Mouse (Mus musculus): ENCODE data around the gene Lenep. TPM values are rescaled to one million over a fixed set of nuclear protein-coding genes. Genes with fewer than 3 reads are reported as not detected.

Lenep gene
- polyA plus RNA-seq, 1 experiment from 2014 or later, result not detected

DNA sequence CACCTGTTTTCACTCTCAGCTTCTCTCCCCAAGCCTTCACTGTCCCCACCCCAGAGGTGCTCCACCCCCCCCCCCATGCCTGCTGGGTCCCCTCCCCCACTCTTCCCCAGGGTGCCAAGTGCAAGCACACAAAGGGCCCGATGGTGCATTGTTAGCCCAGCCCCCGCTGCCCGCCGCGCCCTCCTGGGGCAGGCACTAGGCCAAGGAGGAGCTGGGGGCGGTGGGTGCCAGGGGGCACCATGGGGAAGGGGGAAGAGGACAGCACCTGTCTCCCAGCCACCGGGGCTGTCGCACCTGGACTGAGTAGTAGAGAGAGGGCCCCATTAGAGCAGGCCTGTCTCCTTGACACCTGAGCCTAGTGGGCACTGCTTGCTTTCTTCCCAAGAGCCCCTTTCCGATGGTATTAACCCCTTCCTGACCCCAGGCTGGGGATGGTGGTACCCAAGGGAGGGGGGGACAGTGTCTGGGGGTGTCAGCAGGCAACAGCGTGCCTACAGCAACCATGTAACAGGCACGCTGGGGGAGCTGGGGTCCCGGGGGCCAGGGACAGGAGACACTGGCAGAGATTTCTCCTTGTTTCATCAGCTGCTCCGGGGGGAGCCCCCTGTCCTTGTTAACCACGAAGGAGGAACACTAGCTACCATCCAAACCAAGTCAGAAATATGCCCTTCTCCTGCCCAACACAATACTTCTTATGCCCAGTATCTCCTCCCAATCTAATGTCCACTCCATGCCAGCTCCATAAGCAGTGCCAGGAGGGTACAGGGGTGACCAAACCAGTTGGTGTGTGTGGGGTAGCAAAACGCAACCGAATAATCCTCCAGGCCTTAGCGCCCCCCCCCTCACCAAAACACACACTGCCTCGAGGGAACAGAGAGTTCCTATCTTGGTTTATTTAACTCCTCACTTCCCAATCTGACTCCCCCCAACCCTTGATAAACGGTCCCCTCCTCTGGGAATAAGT, 11.6 kb downstream of the Lenep start:
- H3K4me3 ChIP-seq (ENCODE audit: low read depth, low read length), result peak overlapping the region; percentile 71
- H3K27ac ChIP-seq (ENCODE audit: low read length), result peak overlapping the region; percentile 81
- H3K4me2 ChIP-seq (ENCODE audit: low read depth, low read length), result peak overlapping the region; percentile 99
- peak overlapping the region; percentile 68 for H3K9ac ChIP-seq (ENCODE audit: low read depth, low read length)
- no peaks in the 10 kb centered on the region for H3K9me3 ChIP-seq (replicated peaks; ENCODE audit: control insufficient read depth, low read length)
- WGBS (ENCODE audit: insufficient replicate concordance), result 18% methylated on average over 19 of the region's 19 CpGs
- peaks cover 31% of the 10 kb centered on the region for H3K27me3 ChIP-seq (ENCODE audit: control insufficient read depth, insufficient read depth, low read depth, low read length)
- no peak for ATAC-seq (ENCODE audit: low read depth)
- H3K4me1 ChIP-seq (ENCODE audit: control insufficient read depth, low read depth, low read length), result peaks cover 57% of the 10 kb centered on the region
- H3K36me3 ChIP-seq (ENCODE audit: control insufficient read depth, insufficient read depth), result no peaks in the 10 kb centered on the region

DNA sequence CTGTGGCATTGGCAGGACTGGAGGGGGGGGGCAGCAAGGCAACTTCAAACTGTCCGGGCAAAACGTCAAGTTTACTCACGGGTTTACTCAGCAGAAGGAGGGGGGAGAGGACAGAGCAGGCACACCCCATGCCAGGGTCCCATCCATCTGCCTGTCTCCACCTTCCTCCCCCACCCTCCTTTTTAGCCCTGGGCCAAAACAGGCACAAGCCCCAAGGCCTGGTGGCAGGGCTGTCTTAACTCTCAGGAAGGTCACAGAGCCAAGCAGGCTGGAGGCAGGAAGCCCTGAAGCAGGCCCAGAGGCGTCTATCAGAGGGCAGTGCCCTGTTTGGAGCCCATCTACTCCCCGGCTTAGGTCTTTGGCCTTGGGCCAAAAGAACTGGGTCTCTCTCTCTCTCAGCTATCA, 12.5 kb downstream of the Lenep start:
- Histone ChIP-seq H3K9ac (ENCODE audit: low read depth, low read length) (no peak overlapping the region), H3K36me3 (ENCODE audit: control insufficient read depth, insufficient read depth) (no peaks in the 10 kb centered on the region), H3K27ac (ENCODE audit: low read length) (peak overlapping the region; percentile 81), H3K9me3 (replicated peaks; ENCODE audit: control insufficient read depth, low read length) (no peaks in the 10 kb centered on the region), H3K4me2 (ENCODE audit: low read depth, low read length) (peak overlapping the region; percentile 99), H3K4me3 (ENCODE audit: low read depth, low read length) (no peak overlapping the region), H3K4me1 (ENCODE audit: control insufficient read depth, low read depth, low read length) (peaks cover 48% of the 10 kb centered on the region), H3K27me3 (ENCODE audit: control insufficient read depth, insufficient read depth, low read depth, low read length) (peaks cover 27% of the 10 kb centered on the region)
- ATAC-seq (ENCODE audit: low read depth), result no peak
- WGBS (ENCODE audit: insufficient replicate concordance), result 39% methylated on average over 5 of the region's 5 CpGs

DNA sequence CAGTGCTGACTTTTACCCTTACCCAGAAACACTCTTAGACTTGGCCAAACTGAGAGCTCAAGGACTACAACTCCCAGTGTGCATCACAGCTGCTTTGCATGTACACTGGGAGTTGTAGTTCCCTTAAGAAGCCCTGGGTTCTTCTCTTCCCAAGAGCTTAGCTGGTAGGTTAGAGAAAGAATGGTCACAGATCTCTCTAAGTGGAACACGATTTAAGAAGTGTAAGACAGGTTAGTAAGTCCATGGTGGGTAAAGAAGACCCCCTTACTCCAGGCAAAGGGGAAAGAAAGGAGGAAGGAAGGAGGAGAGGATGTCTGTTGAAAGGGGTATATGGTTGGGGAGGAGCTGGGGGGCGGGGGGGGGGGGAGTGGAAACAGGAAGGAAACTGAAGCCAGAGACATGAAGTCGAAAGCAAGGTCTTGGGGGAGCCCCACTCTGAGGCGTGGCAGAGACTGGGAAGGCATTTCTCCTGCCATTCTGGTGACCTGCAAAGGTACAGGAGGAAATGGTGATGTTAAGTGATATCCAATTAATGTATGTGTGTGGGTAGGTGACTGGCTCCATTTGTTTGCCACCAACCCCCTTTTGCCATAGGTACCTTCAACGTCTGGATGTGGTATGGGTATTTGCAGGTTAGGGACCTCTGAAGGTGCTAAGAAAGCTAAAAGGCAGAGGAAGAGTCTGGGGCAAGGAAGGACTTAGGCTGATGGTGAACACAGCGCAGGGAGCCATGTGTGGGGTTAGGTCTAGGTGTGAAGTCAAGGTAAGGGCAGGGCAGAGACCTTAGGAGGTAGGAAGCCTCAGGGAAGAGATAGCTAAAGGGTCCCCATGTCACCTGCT, 13.5 kb downstream of the Lenep start:
- H3K27ac ChIP-seq (ENCODE audit: low read length), result peak overlapping the region; percentile 50
- peak overlapping the region; percentile 99 for H3K4me2 ChIP-seq (ENCODE audit: low read depth, low read length)
- H3K27me3 ChIP-seq (ENCODE audit: control insufficient read depth, insufficient read depth, low read depth, low read length), result peaks cover 22% of the 10 kb centered on the region
- 31% methylated on average over 5 of the region's 6 CpGs for WGBS (ENCODE audit: insufficient replicate concordance)
- no peak for ATAC-seq (ENCODE audit: low read depth)
- H3K9me3 ChIP-seq (replicated peaks; ENCODE audit: control insufficient read depth, low read length), result no peaks in the 10 kb centered on the region
- H3K36me3 ChIP-seq (ENCODE audit: control insufficient read depth, insufficient read depth), result no peaks in the 10 kb centered on the region
- H3K9ac ChIP-seq (ENCODE audit: low read depth, low read length), result no peak overlapping the region
- peaks cover 39% of the 10 kb centered on the region for H3K4me1 ChIP-seq (ENCODE audit: control insufficient read depth, low read depth, low read length)
- no peak overlapping the region for H3K4me3 ChIP-seq (ENCODE audit: low read depth, low read length)

DNA sequence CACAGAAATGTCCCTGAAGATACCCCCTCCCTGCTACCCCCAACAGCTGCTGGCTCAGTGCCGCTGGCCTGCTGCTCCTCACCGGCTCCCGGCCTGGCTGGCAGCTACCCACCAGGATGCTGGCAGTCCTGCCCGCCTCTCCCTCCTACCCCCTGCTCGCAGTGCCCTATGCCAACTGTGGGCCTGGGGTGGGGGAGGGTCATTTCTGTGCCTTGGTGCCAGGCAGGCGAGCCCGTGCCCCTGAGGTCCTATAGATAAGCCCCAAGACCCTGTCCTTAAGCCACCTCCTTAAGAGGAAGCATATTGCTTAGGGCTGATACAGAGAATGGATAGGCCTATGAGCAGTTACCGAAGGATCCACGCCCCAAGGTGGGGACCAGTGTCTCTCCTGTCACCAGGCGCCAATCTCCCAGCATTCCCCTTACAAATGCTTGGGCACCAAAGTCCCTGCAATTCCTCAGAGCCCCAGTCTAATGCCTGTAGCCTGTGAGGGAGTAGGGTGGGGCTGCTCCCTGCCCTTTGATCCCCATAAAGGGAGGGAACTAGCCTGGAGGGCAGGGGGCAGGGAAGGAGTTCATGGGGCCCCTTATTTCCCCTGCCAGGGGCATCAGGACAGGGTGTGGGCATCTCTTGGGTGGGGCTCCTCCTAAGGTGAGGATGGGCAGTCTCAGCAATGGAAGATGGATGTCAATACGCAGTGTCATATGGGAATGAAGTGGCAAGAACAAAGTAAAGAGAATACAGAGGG, 14.3 kb downstream of the Lenep start:
- WGBS (ENCODE audit: insufficient replicate concordance), result 37% methylated on average over 11 of the region's 11 CpGs
- peak overlapping the region; percentile 19 for H3K4me2 ChIP-seq (ENCODE audit: low read depth, low read length)
- H3K9ac ChIP-seq (ENCODE audit: low read depth, low read length), result no peak overlapping the region
- H3K27ac ChIP-seq (ENCODE audit: low read length), result peak overlapping the region; percentile 56
- peaks cover 22% of the 10 kb centered on the region for H3K27me3 ChIP-seq (ENCODE audit: control insufficient read depth, insufficient read depth, low read depth, low read length)
- peaks cover 33% of the 10 kb centered on the region for H3K4me1 ChIP-seq (ENCODE audit: control insufficient read depth, low read depth, low read length)
- H3K9me3 ChIP-seq (replicated peaks; ENCODE audit: control insufficient read depth, low read length), result no peaks in the 10 kb centered on the region
- H3K36me3 ChIP-seq (ENCODE audit: control insufficient read depth, insufficient read depth), result no peaks in the 10 kb centered on the region
- peak overlapping the region; percentile 43; the same call in 1 of the 2 replicates for H3K4me3 ChIP-seq (ENCODE audit: low read depth, low read length)
- ATAC-seq (ENCODE audit: low read depth), result peak; percentile 3; the same call in 1 of the 2 replicates

DNA sequence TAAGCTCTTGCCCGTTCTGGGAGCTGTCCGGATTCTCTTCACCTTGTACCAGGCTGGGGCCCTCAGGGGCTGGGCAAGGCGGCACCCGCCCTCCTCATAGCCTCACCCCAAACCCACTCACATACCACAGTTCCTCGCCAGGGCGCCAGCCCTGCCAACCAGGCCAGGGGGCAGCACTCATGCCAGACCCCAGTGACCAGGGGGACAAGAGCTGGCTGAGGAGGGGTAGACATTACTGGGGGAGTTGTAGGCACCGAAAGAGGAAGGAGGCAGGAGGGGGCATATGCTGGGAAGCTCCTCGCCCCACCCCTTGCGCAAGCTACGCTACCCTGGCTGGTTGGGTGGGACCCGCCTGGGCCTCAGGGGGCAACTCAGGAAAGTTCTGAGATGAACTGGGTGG, 15.0 kb downstream of the Lenep start:
- no peak for ATAC-seq (ENCODE audit: low read depth)
- Histone ChIP-seq H3K4me3 (ENCODE audit: low read depth, low read length) (peak overlapping the region; percentile 43), H3K9ac (ENCODE audit: low read depth, low read length) (peak overlapping the region; percentile 20; the same call in 1 of the 2 replicates), H3K36me3 (ENCODE audit: control insufficient read depth, insufficient read depth) (no peaks in the 10 kb centered on the region), H3K4me2 (ENCODE audit: low read depth, low read length) (0 out of 2 replicates have a peak overlapping the region, but pooled peaks have one; percentile 3), H3K9me3 (replicated peaks; ENCODE audit: control insufficient read depth, low read length) (no peaks in the 10 kb centered on the region), H3K27ac (ENCODE audit: low read length) (peak overlapping the region; percentile 56), H3K4me1 (ENCODE audit: control insufficient read depth, low read depth, low read length) (peaks cover 33% of the 10 kb centered on the region), H3K27me3 (ENCODE audit: control insufficient read depth, insufficient read depth, low read depth, low read length) (peaks cover 18% of the 10 kb centered on the region)
- WGBS (ENCODE audit: insufficient replicate concordance), result 53% methylated on average over 11 of the region's 11 CpGs

DNA sequence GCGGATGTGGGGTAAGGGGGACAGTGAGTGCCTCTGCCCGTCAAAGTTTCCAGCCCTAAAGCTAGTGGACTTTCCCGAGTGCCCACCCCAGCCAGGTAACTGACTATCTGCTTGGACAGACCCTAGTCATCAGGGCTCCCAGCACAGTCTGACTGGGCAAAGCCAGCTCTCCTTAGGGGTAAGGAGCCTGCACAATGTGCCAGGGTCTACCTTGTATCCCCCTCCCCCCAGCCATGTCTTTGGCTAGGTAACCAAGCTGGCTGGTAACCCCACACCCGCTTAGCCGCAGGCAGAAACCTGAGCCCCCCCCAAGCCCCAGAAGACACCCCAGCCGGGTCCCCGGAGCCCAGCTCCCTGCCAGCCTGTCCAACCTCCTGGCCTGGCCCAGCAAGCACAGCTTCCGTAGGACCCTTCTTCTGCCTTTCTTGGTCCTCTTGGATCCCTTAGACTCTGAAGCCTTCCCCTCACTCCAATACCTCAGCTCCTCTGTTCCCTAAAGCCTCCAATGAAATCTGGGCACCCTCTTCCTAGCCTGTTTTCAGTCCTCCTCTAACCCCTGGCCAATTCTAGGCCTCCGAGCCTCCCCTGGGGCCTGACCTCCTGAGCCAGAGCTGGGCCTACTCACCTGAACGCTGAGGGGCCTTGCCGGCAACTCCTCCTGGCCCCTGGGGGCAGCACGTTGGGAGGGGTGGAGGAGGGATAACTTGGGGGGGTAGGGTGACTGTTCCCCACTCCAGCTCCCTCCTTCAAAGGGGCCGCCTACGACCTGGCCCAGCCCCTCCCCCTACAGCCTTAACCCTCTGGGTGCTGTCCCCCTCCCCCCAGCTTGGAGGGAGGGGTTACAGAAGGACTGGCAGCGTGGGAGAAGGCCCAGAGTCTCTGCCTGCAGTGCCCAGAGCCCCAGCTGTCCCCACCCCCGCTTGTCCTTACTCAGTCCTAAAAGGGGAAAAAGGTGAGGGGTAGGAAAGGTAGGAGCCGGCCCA, 15.9 kb downstream of the Lenep start:
- no peaks in the 10 kb centered on the region for H3K36me3 ChIP-seq (ENCODE audit: control insufficient read depth, insufficient read depth)
- H3K9ac ChIP-seq (ENCODE audit: low read depth, low read length), result peak overlapping the region; percentile 16; the same call in 1 of the 2 replicates
- H3K4me1 ChIP-seq (ENCODE audit: control insufficient read depth, low read depth, low read length), result peaks cover 33% of the 10 kb centered on the region
- 54% methylated on average over 17 of the region's 17 CpGs for WGBS (ENCODE audit: insufficient replicate concordance)
- ATAC-seq (ENCODE audit: low read depth), result no peak
- peak overlapping the region; percentile 56 for H3K27ac ChIP-seq (ENCODE audit: low read length)
- peak overlapping the region; percentile 16 for H3K4me2 ChIP-seq (ENCODE audit: low read depth, low read length)
- peaks cover 9% of the 10 kb centered on the region for H3K27me3 ChIP-seq (ENCODE audit: control insufficient read depth, insufficient read depth, low read depth, low read length)
- H3K4me3 ChIP-seq (ENCODE audit: low read depth, low read length), result peak overlapping the region; percentile 43
- H3K9me3 ChIP-seq (replicated peaks; ENCODE audit: control insufficient read depth, low read length), result no peaks in the 10 kb centered on the region

DNA sequence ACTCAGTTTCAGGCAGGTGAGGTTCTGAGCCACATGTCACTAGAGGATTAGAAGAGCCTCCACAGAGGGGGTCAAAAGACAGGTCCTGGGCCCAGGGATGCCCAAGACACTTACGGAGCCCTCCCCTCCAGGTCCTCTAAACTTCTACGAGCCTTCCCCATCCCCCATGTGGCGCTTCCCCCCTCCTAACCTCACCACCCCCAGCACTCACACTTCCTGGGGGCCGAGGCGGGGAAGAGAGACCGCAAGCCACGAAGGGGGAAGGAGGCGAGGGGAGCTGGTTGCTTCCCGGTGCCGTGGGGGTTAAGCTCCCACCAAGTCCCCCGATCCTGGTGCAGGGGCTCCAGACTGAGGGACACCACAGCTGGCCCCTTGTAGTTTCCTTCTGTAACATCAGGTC, 17.1 kb downstream of the Lenep start:
- peak overlapping the region; percentile 43 for H3K4me3 ChIP-seq (ENCODE audit: low read depth, low read length)
- 17% methylated on average over 10 of the region's 11 CpGs for WGBS (ENCODE audit: insufficient replicate concordance)
- H3K4me2 ChIP-seq (ENCODE audit: low read depth, low read length), result peak overlapping the region; percentile 24
- peaks cover 25% of the 10 kb centered on the region for H3K4me1 ChIP-seq (ENCODE audit: control insufficient read depth, low read depth, low read length)
- peak overlapping the region; percentile 10; the same call in 1 of the 2 replicates for H3K9ac ChIP-seq (ENCODE audit: low read depth, low read length)
- H3K36me3 ChIP-seq (ENCODE audit: control insufficient read depth, insufficient read depth), result no peaks in the 10 kb centered on the region
- H3K27me3 ChIP-seq (ENCODE audit: control insufficient read depth, insufficient read depth, low read depth, low read length), result no peaks in the 10 kb centered on the region
- H3K9me3 ChIP-seq (replicated peaks; ENCODE audit: control insufficient read depth, low read length), result no peaks in the 10 kb centered on the region
- H3K27ac ChIP-seq (ENCODE audit: low read length), result peak overlapping the region; percentile 16; the same call in 1 of the 2 replicates
- no peak for ATAC-seq (ENCODE audit: low read depth)

All from liver, embryonic 16.5 days (tissue).